Mouse (Mus musculus): Measurements from ENCODE around the gene Ptges.

Ptges gene

DNA sequence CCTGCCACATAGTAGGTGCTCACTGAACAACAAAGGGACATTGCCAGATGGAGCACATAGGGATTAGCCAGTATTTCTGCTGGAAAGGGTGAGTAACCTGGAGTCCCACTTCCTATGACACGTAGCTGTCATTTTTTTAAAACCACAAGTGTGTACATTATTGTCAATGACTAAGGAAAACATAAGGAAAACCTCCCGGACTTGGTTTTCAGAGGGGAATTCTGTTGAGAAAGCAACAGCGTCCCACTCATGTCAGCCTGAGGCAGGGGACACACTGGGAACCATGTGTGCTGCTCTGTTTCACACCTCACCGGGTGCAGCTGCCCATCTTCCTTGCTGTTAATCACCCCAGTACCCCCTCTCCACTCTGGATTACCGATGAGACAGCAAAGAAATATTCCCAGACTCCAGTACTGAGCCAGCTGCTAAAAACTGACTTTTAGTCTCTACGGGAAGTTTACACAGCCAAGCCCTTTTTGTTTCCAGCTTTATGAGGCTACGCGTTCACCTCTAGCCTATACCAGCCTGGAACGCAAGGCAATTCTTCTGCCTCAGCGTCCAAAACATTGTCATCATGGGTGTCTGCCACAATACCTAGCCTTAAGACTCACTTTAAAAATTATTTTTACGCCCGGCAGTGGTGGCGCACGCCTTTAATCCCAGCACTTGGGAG is 30.1 kb downstream of the Ptges start:
- no peaks in the 10 kb centered on the region for H3K36me3 ChIP-seq (ENCODE audit: control insufficient read depth, insufficient read depth, low read length, poor library complexity, severe bottlenecking)
- DNase-seq (ENCODE audit: low read depth, low spot score) = no peak
- no peaks in the 10 kb centered on the region for H3K27me3 ChIP-seq (ENCODE audit: control insufficient read depth, insufficient read depth, low read length, poor library complexity, severe bottlenecking)

DNA sequence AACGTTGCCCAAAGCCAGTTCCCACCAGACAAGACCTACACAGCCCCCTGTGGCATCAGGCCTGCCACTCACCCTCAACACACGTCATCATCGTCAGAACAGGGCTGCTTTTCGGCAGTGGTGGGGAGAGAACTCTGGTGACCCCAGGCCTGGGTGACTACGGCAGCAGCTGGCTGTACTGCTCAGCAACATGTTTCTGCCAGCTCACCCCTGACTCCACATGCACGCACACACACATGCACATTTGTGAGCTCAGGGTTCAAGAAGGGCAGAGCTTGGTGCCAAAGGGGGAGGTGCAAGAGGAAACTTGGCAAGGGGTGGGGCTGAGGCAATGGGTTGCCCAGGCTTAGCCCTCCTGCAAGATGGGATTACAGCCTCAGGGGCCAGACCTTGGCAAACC is 32.4 kb downstream of the Ptges start:
- Histone ChIP-seq H3K36me3 (ENCODE audit: control insufficient read depth, insufficient read depth, low read length, poor library complexity, severe bottlenecking) (no peaks in the 10 kb centered on the region), H3K27me3 (ENCODE audit: control insufficient read depth, insufficient read depth, low read length, poor library complexity, severe bottlenecking) (no peaks in the 10 kb centered on the region)
- DNase-seq (ENCODE audit: low read depth, low spot score) = no peak

DNA sequence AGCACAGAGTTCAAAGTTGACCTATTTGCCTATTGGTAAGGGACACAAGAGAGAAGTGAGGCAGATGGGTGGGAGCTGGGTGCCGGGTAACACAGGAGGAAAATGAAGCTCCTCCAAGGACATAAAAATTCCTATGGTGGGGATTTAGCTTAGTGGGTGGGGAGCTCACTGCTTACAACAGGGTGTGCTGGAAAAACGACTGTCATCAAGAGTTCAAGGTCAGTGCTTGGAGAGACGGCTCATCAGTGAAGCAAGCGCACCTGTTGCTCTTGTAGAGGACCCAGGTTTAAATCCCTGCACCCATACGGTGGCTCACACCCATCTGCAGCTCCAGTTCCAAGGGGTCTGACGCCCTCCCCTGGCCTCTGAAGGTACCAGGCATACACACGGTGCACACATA is 35.7 kb downstream of the Ptges start:
- no peak for DNase-seq (ENCODE audit: low read depth, low spot score)
- H3K36me3 ChIP-seq (ENCODE audit: control insufficient read depth, insufficient read depth, low read length, poor library complexity, severe bottlenecking) = no peaks in the 10 kb centered on the region
- H3K27me3 ChIP-seq (ENCODE audit: control insufficient read depth, insufficient read depth, low read length, poor library complexity, severe bottlenecking) = no peaks in the 10 kb centered on the region

DNA sequence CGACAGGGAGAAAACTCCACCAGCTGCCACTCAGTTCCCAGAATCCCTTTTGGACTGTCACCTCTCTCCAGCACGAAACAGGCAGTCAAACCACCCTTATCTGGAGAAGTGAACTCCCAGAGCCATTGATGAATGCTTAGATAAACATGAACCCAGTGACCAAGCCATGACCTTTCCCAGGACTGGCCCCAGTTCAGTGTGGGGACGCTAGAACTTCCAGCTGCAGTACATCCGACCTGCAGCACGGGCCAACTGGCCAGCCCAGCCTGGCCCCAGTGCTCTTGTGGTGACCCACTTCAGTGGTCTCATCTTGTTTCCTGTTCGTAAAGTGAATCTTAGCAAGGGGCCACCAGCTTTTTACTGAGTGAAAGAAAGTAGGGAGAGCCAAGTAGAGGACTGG is 36.3 kb downstream of the Ptges start:
- no peak for DNase-seq (ENCODE audit: low read depth, low spot score)
- Histone ChIP-seq H3K27me3 (ENCODE audit: control insufficient read depth, insufficient read depth, low read length, poor library complexity, severe bottlenecking) (no peaks in the 10 kb centered on the region), H3K36me3 (ENCODE audit: control insufficient read depth, insufficient read depth, low read length, poor library complexity, severe bottlenecking) (no peaks in the 10 kb centered on the region)

DNA sequence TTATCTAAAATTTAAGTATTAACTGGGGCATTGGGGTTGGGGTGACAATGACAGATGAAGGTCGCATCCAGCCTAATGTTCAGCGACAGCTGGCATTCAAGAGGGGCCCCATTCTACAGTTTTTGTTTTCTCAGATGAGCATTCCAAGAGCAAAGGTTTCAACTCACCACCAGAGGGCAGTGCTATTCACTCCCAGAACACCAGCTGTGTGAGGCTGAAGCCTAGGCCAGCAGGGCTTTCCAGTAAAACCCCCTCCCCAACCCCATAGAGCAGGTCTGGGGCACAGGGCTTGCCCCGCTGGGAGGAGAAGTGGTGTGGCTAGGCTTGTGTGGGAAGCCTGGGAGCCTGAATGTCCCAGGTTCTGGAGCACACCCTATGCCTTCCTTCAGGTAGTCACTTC is 38.7 kb downstream of the Ptges start:
- no peaks in the 10 kb centered on the region for H3K36me3 ChIP-seq (ENCODE audit: control insufficient read depth, insufficient read depth, low read length, poor library complexity, severe bottlenecking)
- DNase-seq (ENCODE audit: low read depth, low spot score) = peak; percentile 64
- no peaks in the 10 kb centered on the region for H3K27me3 ChIP-seq (ENCODE audit: control insufficient read depth, insufficient read depth, low read length, poor library complexity, severe bottlenecking)

DNA sequence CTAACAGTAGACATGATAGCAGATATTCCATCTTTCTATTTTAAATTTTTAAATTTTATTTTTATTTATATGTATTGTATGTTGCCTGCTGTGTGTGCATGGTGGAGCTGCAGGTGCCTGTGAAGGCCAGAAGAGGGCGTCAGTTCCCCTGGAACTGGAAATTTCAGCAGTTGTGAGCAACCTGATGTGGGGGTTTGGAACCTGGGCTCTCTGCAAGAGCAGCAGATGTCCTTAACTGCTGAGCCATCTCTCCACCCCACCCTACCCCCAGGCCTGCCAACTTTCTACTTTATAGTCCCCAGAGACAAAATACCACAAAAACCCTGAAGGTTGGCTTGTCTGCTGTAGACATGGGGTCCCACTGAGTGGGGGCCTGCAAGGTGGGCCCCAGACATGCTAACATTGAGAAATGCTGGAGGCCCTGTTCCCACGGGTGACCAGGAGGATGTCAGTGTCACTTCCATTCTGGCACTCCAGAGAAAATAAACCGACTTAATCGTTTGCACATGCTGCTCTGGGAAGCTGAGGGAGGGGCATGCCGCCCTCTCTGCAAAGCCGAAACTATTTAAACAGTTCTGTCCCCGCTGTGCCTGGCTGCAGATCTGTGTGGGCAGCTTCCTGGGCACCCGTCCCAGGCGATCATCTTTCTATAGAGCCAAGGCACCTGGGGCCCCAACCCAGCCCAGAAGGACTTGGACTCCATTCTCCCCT is 44.1 kb downstream of the Ptges start:
- H3K27me3 ChIP-seq (ENCODE audit: control insufficient read depth, insufficient read depth, low read length, poor library complexity, severe bottlenecking) = no peaks in the 10 kb centered on the region
- no peak for DNase-seq (ENCODE audit: low read depth, low spot score)
- H3K36me3 ChIP-seq (ENCODE audit: control insufficient read depth, insufficient read depth, low read length, poor library complexity, severe bottlenecking) = no peaks in the 10 kb centered on the region

DNA sequence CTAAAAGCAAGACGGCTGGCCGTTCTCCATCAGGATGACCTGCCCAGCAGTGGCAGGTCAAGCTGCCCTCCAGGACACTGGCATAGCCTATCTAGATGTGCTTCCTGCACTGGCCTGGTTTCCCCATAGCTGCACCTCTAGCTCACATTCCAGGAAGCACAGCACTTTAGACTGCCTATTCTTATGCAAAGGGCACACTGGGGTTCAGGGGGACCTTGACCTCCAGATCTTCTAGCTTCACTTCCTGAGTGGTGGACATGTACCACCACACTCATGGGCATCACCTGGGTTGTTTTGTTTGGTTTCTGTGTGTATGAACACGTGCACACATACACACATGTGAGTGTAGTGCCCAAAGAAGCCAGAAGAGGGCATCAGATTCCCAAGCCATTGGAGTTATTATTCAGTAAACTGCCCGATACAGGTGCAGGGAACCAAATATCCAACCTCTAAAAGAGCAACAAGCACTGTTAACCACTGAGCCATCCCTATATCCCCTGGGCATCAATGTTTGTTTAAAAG is 44.8 kb downstream of the Ptges start:
- Histone ChIP-seq H3K27me3 (ENCODE audit: control insufficient read depth, insufficient read depth, low read length, poor library complexity, severe bottlenecking) (no peaks in the 10 kb centered on the region), H3K36me3 (ENCODE audit: control insufficient read depth, insufficient read depth, low read length, poor library complexity, severe bottlenecking) (no peaks in the 10 kb centered on the region)
- no peak for DNase-seq (ENCODE audit: low read depth, low spot score)

DNA sequence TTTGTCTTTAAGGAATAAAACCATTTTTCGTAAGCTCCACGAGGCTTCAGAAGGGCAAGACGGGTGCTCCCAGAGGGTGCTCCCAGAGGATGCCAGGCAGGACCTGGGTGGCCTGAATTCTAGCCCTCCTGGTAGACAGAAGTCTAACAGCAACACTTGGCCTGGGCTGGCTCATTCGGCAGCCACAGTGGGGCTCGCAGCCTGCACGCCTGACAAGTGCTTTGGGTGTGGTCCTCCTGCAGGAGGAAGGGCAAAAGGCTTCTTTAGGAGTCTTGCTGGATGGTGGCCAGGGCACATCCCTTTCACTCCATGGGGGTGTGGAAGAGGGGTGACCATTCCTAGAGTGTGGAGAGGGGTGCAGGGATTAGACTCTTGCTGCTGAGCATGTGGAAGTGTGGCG is 48.4 kb downstream of the Ptges start:
- Histone ChIP-seq H3K27me3 (ENCODE audit: control insufficient read depth, insufficient read depth, low read length, poor library complexity, severe bottlenecking) (no peaks in the 10 kb centered on the region), H3K36me3 (ENCODE audit: control insufficient read depth, insufficient read depth, low read length, poor library complexity, severe bottlenecking) (no peaks in the 10 kb centered on the region)
- DNase-seq (ENCODE audit: low read depth, low spot score) = no peak

DNA sequence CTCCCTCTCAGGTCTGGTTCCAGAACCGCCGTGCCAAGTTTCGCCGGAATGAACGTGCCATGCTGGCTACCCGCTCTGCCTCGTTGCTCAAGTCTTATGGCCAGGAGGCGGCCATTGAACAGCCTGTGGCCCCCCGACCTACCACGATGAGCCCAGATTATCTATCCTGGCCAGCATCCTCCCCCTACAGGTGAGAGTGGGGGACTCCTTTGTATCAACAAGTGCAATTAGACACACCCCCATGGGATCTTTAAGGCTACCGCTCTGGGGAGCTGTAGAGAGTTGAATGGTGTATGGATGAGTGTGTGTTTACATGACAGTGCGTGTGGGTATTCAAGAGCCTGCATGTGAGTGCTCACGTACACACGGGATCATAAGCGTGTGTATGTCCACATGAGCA is 50.2 kb downstream of the Ptges start:
- H3K27me3 ChIP-seq (ENCODE audit: control insufficient read depth, insufficient read depth, low read length, poor library complexity, severe bottlenecking) = no peaks in the 10 kb centered on the region
- no peaks in the 10 kb centered on the region for H3K36me3 ChIP-seq (ENCODE audit: control insufficient read depth, insufficient read depth, low read length, poor library complexity, severe bottlenecking)
- no peak for DNase-seq (ENCODE audit: low read depth, low spot score)

DNA sequence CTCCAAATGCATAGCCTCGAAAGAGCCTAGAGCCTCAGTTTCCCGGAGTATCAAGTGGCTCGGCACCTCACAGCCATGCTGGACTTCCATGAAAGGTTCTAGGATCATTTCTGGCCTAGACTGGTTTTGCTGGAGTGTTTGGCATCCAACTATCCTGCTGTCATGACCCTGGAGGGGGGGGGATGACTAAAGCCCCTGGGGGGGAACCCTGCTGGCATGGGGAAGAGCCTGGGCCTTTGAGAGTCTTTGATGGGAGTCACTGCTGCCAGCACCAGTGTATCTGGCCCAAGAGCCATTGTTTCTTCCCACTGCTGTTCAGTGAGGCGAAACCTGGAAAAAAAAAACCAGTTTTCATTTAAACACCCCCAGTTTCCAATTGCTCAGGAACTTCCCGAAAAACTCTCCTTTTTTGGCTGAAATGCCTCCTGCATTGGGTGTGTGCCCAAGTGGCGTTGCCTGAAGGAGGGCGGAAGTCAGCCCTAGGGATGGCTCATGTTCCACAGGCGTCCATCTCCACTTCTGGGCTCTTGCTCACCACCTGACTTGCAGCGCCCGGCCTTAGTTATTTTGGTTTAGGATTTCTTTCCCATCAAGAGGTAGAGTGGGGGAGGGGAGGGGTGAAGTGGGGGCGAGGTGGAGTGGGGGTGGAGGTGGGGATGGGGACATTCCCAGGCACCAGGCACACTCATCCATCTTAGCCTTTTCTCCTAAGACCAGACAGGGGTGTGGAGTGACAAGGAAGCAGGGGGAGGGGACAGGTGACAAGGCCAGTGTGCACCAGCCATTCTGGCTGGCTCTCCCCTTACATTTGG is 53.8 kb downstream of the Ptges start:
- no peaks in the 10 kb centered on the region for H3K36me3 ChIP-seq (ENCODE audit: control insufficient read depth, insufficient read depth, low read length, poor library complexity, severe bottlenecking)
- no peak for DNase-seq (ENCODE audit: low read depth, low spot score)
- no peaks in the 10 kb centered on the region for H3K27me3 ChIP-seq (ENCODE audit: control insufficient read depth, insufficient read depth, low read length, poor library complexity, severe bottlenecking)

DNA sequence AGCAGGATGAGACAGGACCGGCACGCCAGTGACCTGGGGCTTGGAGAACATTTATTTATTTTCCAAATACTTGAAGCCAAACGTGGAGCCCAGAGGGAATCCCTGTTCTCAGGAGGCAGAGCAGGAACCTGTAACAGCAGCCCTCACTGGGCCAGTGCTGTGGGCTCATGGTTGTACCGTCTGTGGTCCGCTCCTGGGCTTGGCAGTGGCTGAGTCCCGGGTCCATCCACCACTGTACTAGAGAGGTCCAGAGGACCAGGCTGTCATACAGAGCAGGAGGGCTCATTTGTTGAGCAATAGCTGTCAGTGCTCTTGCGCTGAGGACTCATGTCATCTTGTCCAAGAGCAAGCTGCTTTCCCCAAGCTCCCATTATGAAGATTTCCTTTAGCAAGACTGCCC is 54.6 kb downstream of the Ptges start:
- Histone ChIP-seq H3K27me3 (ENCODE audit: control insufficient read depth, insufficient read depth, low read length, poor library complexity, severe bottlenecking) (no peaks in the 10 kb centered on the region), H3K36me3 (ENCODE audit: control insufficient read depth, insufficient read depth, low read length, poor library complexity, severe bottlenecking) (no peaks in the 10 kb centered on the region)
- DNase-seq (ENCODE audit: low read depth, low spot score) = no peak

DNA sequence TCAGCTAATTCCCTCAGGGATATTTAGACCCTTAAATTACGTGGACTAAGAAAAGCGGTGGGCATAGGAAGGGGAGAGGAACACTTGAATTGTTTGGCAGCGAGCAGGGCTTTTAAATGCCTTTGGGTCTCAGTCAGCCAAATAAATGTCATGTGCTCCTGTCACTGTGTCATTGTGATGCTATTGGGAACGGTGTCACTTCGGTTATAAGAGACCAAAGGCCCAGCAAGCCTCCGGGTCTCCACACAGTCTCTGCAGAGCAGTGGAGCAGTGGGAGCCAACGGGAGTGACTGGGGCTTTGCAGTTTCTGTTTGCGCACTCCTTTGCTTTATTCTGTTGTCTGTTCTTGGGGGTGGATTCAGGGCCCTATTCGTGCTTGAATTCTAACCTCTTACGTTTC is 55.2 kb downstream of the Ptges start:
- no peaks in the 10 kb centered on the region for H3K27me3 ChIP-seq (ENCODE audit: control insufficient read depth, insufficient read depth, low read length, poor library complexity, severe bottlenecking)
- H3K36me3 ChIP-seq (ENCODE audit: control insufficient read depth, insufficient read depth, low read length, poor library complexity, severe bottlenecking) = no peaks in the 10 kb centered on the region

DNA sequence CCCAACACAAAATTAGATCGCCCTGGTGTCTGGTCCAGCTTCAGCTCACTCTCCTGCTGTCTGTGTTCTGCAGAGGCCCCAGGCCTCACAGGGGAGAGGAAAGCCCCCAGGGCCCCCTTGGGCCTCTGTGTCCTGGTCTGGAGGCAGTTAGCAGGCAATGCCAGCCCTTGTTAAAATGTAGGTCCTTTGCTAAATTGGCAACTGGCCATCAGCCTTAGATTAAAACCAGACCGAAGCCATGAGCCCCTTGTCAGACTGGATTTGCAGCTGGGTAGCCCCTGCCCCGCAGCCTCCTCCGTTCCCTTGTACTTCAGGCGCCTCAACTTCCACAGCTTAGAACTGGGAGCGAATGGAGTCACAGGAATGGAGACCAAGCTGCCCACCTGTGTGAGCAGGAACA is 57.0 kb downstream of the Ptges start:
- Histone ChIP-seq H3K36me3 (ENCODE audit: control insufficient read depth, insufficient read depth, low read length, poor library complexity, severe bottlenecking) (no peaks in the 10 kb centered on the region), H3K27me3 (ENCODE audit: control insufficient read depth, insufficient read depth, low read length, poor library complexity, severe bottlenecking) (no peaks in the 10 kb centered on the region)
- no peak for DNase-seq (ENCODE audit: low read depth, low spot score)

More for the DNA sequence above, 55.2 kb downstream of the Ptges start:
- no peak for DNase-seq (ENCODE audit: low read depth, low spot score)

DNA sequence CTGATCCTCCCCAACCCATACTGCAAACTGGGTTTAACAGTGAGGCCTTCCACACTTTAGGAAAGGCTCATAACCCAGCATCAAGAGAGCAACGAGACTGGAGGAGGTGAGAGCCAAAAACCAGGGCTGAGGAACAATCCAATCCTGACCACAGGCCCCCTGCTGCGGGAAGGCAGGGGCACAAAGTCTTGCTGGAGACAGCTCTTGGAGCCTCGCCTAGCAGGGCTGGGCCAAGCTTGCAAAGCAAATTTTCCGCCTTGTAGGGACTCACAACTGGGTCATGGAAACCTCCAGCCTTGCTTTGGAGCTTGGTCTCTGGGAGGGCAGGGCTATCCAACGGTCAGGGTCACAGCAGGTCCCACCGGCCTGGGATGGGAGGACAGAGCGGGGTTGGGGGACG is 58.8 kb downstream of the Ptges start:
- no peak for DNase-seq (ENCODE audit: low read depth, low spot score)
- H3K36me3 ChIP-seq (ENCODE audit: control insufficient read depth, insufficient read depth, low read length, poor library complexity, severe bottlenecking) = no peaks in the 10 kb centered on the region
- no peaks in the 10 kb centered on the region for H3K27me3 ChIP-seq (ENCODE audit: control insufficient read depth, insufficient read depth, low read length, poor library complexity, severe bottlenecking)

DNA sequence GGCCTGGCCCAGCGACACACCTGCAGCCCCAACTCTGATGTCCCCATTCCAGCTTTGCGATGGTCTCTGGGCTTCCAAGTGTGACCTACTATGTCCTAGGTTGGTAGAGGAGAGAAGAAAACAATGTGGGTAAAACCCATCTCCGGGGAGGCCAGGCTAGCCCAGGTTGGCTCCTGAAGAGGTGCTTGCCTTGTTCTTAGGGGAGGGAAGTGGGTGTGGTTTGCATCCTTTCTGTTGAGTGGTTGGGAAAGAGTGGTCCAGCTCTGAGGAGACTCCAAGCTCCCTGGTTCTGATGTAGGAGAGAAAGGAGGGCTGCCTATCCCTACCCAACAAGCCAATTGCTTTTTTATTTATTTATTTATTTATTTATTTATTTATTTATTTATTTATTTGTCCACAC is 64.2 kb downstream of the Ptges start:
- H3K36me3 ChIP-seq (ENCODE audit: control insufficient read depth, insufficient read depth, low read length, poor library complexity, severe bottlenecking) = no peaks in the 10 kb centered on the region
- H3K27me3 ChIP-seq (ENCODE audit: control insufficient read depth, insufficient read depth, low read length, poor library complexity, severe bottlenecking) = no peaks in the 10 kb centered on the region
- no peak for DNase-seq (ENCODE audit: low read depth, low spot score)
